10 mouse cellular contexts compared by ENCODE assay signal in the genomic region with DNA sequence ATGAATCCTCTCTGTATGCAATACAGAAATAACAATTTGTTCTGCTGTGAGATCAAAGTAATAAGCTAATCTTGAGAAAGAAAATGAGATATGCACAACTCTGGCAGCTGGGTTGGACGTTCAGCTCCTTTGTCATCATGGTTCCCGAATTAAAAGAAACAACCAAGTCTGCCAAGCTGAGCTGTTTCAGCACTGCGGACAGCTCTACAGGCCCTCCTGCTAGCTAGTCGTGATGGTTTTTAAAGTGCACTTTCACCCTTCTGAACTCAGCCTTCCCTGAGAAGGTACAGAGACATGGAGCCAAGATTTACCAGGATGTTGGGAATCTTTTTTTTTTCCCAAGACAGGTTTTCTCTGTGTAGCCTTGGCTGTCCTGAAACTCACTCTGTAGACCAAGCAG. TPM values are rescaled to one million over a fixed set of nuclear protein-coding genes. Genes with fewer than 3 reads are reported as not detected.
A peak's percentile ranks its signal among the peaks of the same experiment; 100 is the strongest.
DNase-seq lines count a peak whose midpoint lies in the region; ATAC-seq and TF ChIP-seq lines count a peak whose summit lies in the region.
"Had no signal": no experiment of that assay in that cellular context is flagged by ENCODE, and none has a peak within 500 bp of the region (broad histone marks: within the 10 kb centered on the region; RNA-seq: fewer than 3 reads in every experiment).

No protein-coding gene starts in this region.

- no peak overlapping the region for H3K9ac ChIP-seq in liver, adult 2 months (ENCODE audit: low read depth, low read length)
- no peak overlapping the region for H3K9ac ChIP-seq in liver, embryonic 12.5 days
- no peak overlapping the region for H3K9ac ChIP-seq in limb, embryonic 11.5 days (ENCODE audit: low read length)
- H3K9ac ChIP-seq: liver, embryonic 15.5 days had no signal

- H3K4me1 ChIP-seq in liver, adult 2 months (ENCODE audit: control insufficient read depth, insufficient read depth, low read length), result no peaks in the 10 kb centered on the region
- H3K4me1 ChIP-seq in liver, embryonic 12.5 days, result no peaks in the 10 kb centered on the region
- no peaks in the 10 kb centered on the region for H3K4me1 ChIP-seq in limb, embryonic 11.5 days (ENCODE audit: control insufficient read depth, insufficient read depth, low read length)
- H3K4me1 ChIP-seq: liver, embryonic 15.5 days had no signal

- no peak overlapping the region for H3K4me2 ChIP-seq in liver, embryonic 12.5 days
- H3K4me2 ChIP-seq in limb, embryonic 11.5 days (ENCODE audit: low read depth, severe bottlenecking), result no peak overlapping the region
- H3K4me2 ChIP-seq: liver, embryonic 15.5 days had no signal

- no peak for TF ChIP-seq POLR2A in liver, adult 2 months (IDR thresholded peaks at IDR 0.05; ENCODE audit: extremely low read depth, insufficient read depth, low read length)

- no peaks in the 10 kb centered on the region for H3K27me3 ChIP-seq in liver, adult 2 months (ENCODE audit: control insufficient read depth, insufficient read depth, low read length)
- no peaks in the 10 kb centered on the region for H3K27me3 ChIP-seq in liver, embryonic 12.5 days (replicated peaks)
- no peaks in the 10 kb centered on the region for H3K27me3 ChIP-seq in limb, embryonic 11.5 days (ENCODE audit: control insufficient read depth, insufficient read depth, low read length)
- H3K27me3 ChIP-seq: liver, embryonic 15.5 days had no signal

- H3K27ac ChIP-seq in liver, adult 2 months (replicated peaks; ENCODE audit: insufficient read depth, low read depth, low read length), result no peak overlapping the region
- no peak overlapping the region for H3K27ac ChIP-seq in liver, embryonic 12.5 days
- H3K27ac ChIP-seq in limb, embryonic 11.5 days (replicated peaks; ENCODE audit: low read depth, low read length), result no peak overlapping the region
- H3K27ac ChIP-seq: liver, embryonic 15.5 days had no signal

- H3K79me2 ChIP-seq in liver, adult 2 months (ENCODE audit: control insufficient read depth, insufficient read depth, low read length), result no peaks in the 10 kb centered on the region

- 16% methylated on average over 4 of the region's 4 CpGs for WGBS in liver, adult 2 months
- 18% methylated on average over 4 of the region's 4 CpGs for WGBS in liver, embryonic 12.5 days (ENCODE audit: insufficient replicate concordance)
- WGBS in limb, embryonic 11.5 days, result 19% methylated on average over 4 of the region's 4 CpGs

- no peak for TF ChIP-seq CTCF in liver, adult 2 months (IDR thresholded peaks at IDR 0.05; ENCODE audit: low read depth, low read length)

- H3K36me3 ChIP-seq in liver, adult 2 months (ENCODE audit: control insufficient read depth, insufficient read depth, low read length), result no peaks in the 10 kb centered on the region
- no peaks in the 10 kb centered on the region for H3K36me3 ChIP-seq in liver, embryonic 12.5 days
- H3K36me3 ChIP-seq in limb, embryonic 11.5 days (ENCODE audit: control insufficient read depth, insufficient read depth, low read length), result no peaks in the 10 kb centered on the region
- H3K36me3 ChIP-seq: liver, embryonic 15.5 days had no signal

- H3K4me3 ChIP-seq in liver, adult 2 months (ENCODE audit: insufficient read depth, low read depth, low read length), result no peak overlapping the region
- H3K4me3 ChIP-seq in liver, embryonic 12.5 days, result no peak overlapping the region
- H3K4me3 ChIP-seq in limb, embryonic 11.5 days (ENCODE audit: low read depth, low read length), result no peak overlapping the region
- H3K4me3 ChIP-seq: liver, embryonic 15.5 days had no signal

- no peaks in the 10 kb centered on the region for H3K9me3 ChIP-seq in liver, embryonic 12.5 days (replicated peaks)
- H3K9me3 ChIP-seq in limb, embryonic 11.5 days (ENCODE audit: control insufficient read depth, low read length), result no peaks in the 10 kb centered on the region
- H3K9me3 ChIP-seq: liver, embryonic 15.5 days had no signal

- peak; percentile 6 for DNase-seq in liver, adult 2 months (ENCODE audit: extremely low read depth, low read depth, low spot score)
- peak; percentile 13 for DNase-seq in MEL-GATA-1-ER (ENCODE audit: extremely low read depth, low read depth)
- peak; percentile 29 for DNase-seq in c-Kit-positive CD71-negative TER-119-negative erythroid progenitor cells, embryonic 14.5 days (ENCODE audit: low read depth)
- peak; percentile 81 for DNase-seq in limb, embryonic 11.5 days (ENCODE audit: low spot score)
- DNase-seq in Muller cell, postnatal 12 days (ENCODE audit: inconsistent ontology term), result no peak
- no peak for DNase-seq in frontal cortex, postnatal 25 days (ENCODE audit: low spot score in 2 of 2)
- DNase-seq: cerebellum, adult 8-10 months; right cerebral cortex, postnatal 25 days had no signal

- no peak for ATAC-seq in liver, embryonic 12.5 days
- ATAC-seq in limb, embryonic 11.5 days (ENCODE audit: insufficient number of reproducible peaks, low FRiP score, low TSS enrichment, low read depth), result no peak

RNA-seq across cellular contexts. Expression of a gene that starts 30.0 kb away (rescaled TPM):
- total RNA-seq in liver, adult 2 months (2014; rRNA removed), result 101 and 103 TPM in 2 replicates
- polyA plus RNA-seq in liver, adult 2 months (2012; rRNA removed), result 15.3 and 17.4 TPM in 2 replicates
- 64.9 and 68.2 TPM in 2 replicates for polyA plus RNA-seq in liver, embryonic 12.5 days (2016; fragmentation: Nextera tagmentation; extraction: Ambion mirVana)
- polyA plus RNA-seq in limb, embryonic 11.5 days (2014; fragmentation: Nextera tagmentation; extraction: Ambion mirVana), result 59.0 and 60.8 TPM in 2 replicates

Comparison
In these comparisons a context has a peak if more than half of its experiments do, and no peak if none do; other contexts are left out.
1. DNase-seq: peak in liver, adult 2 months (single experiment), MEL-GATA-1-ER (single experiment), c-Kit-positive CD71-negative TER-119-negative erythroid progenitor cells, embryonic 14.5 days (single experiment) and limb, embryonic 11.5 days (single experiment); none in Muller cell, postnatal 12 days (single experiment) and frontal cortex, postnatal 25 days (0 of 2).